Mouse (Mus musculus): Measurements from ENCODE around the gene Blnk. TPM values are rescaled to one million over a fixed set of nuclear protein-coding genes. Genes with fewer than 3 reads are reported as not detected.

The Blnk gene
- polyA plus RNA-seq (2012; rRNA removed): 0.07 and 0.52 TPM in 2 replicates

DNA sequence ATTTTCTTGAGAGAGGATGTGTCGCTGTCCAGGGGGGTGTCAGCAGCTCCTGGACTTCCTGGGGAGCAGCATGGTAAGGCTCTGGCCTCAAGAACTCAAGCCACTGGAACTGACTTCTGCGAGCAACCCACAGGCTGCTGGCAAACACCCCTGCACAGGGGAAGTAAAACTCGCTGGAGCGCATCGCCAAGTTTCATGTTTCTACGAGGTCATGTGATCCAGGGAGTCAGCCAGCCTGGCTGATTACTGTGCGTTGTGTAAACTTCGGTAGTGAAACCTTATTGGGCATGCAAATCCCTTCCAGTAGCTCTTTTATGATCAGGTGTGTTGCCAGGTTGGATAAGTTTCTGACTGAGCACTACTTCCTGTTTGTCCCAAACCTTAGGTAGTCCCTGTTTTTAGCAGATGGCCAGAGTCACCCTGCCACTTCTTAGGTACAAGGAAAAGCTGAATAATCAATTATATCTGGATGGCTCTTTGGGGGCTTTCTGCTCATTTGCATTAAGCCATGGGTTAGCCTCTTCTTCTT lies at the start of gene Blnk:
Gene Blnk (minus strand): TSS at position 479 of the 529 bp plus-strand sequence.

DNA sequence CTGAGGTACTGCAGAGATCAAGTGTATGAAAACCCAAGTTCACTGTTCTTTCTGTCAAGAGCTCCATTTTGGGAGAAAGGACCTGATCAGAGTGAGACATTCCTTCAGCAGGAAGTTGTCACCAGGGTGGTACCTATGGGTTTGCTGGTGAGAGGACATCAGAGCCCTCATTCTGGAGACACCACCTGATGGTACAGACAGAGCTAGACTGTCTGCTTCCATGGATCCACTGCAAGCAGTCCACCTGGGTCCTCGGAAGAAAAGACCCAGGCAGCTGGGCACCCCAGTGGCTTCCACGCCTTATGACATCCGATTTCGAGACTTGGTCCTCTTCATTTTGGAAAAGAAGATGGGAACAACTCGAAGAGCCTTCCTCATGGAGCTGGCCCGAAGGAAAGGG lies 34.9 kb upstream of the Blnk start, which contains the start of gene Dntt:
Gene Dntt (plus strand): TSS at position 57 of the 400 bp plus-strand sequence.

DNA sequence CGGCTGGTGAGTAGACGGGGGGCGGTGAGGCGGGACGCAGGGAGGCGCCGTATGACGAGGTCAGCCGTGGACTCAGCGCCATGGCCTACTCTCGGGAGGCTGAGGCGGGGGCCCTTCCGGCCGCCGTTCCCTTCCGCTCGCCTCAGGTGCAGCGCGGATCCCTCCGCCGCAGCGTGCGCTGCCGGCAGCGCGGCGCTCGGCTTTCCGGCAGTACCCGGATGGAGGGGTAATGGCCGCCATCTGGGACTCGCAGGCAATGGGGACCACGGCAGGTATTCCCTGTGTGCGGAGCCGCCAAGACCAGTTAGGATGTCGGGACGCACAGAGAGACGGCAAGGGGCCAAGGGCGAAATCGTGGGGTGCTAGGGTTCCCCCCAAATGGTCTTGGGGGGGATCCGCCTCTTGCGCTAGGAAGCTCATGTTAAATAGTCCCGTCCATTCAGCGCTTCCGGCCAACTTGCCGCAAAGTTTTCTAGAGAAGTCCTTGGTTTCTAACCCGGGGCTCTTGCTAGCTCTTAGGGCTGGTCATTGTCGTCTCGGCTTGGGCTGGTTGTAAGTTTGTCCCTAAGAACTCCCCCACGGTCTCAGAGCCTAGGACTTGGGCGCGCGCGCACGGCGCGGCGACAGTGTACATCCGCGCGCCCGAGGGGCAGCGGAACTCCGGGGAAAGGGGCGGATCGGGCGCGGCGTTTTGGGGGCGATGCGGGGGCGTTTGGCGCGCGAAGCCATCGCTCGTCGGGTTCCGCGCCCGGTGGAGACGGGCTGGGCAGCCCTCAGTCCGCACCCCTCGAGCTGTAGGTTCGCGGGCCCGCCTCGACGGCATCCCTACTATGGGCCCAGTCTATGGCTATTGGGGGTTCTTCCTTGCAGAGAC lies 99.6 kb downstream of the Blnk start, which contains the start of gene Zfp518a:
Gene Zfp518a (plus strand): TSS at position 187 of the 874 bp plus-strand sequence.

Other genes with a start within 250 kb of the Blnk start
- 0.12 and 0.18 TPM in 2 replicates for gene Cc2d2b, start 245.8 kb downstream of the Blnk start, polyA plus RNA-seq (2012; rRNA removed)
- 25.1 and 33.7 TPM in 2 replicates for gene Ccnj, start 163.3 kb downstream of the Blnk start, polyA plus RNA-seq (2012; rRNA removed)
- gene Zfp518a, start 99.8 kb downstream of the Blnk start, polyA plus RNA-seq (2012; rRNA removed): 8.3 and 14.0 TPM in 2 replicates
- gene Dntt, start 34.7 kb upstream of the Blnk start, polyA plus RNA-seq (2012; rRNA removed): 0.09 and 0.14 TPM in 2 replicates
- not detected in 2 replicates for gene Opalin, start 82.6 kb upstream of the Blnk start, polyA plus RNA-seq (2012; rRNA removed)
- 0.78 and 1.2 TPM in 2 replicates for gene Tll2, start 212.3 kb upstream of the Blnk start, polyA plus RNA-seq (2012; rRNA removed)